Mouse (Mus musculus): ENCODE data around the gene Gdap1l1. TPM values are rescaled to one million over a fixed set of nuclear protein-coding genes. Genes with fewer than 3 reads are reported as not detected.
"Not testable (repeated sequence)": the region's sequence is repeated elsewhere in the genome, so short reads cannot be mapped to it uniquely, and the experiment has no call there.

The Gdap1l1 gene
- 5.4 TPM in 2 replicates for total RNA-seq (2021)
- long read RNA-seq, experiment 1, partial matches to known transcripts, result 3 of 8 reads
- long read RNA-seq, experiment 1, other reads (novel, unspliced or antisense), result 0 of 8 reads
- long read RNA-seq, experiment 2, partial matches to known transcripts, result 2 of 2 reads
- long read RNA-seq, experiment 2, other reads (novel, unspliced or antisense), result 0 of 2 reads

DNA sequence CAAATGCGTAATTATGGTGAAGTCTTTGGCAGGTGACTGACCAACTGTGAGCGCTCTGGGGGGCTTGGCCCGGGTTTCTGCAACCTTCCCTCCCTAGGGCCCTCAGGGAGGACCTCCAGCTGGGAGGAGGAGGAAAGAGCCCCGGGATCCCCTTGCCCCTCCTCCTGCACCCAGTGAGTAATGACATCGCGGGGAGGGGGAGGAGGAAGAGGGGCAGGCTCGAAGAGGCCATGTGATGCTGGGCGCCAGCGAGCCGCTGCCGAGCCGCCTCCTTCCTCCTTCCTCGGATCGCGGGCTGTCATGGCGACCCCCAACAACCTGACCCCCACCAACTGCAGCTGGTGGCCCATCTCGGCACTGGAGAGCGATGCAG is at the start of gene Gdap1l1:
Gene Gdap1l1, plus strand, starts transcription at position 231 of the 373 bp plus-strand sequence.
- peak; percentile 80 for DNase-seq

DNA sequence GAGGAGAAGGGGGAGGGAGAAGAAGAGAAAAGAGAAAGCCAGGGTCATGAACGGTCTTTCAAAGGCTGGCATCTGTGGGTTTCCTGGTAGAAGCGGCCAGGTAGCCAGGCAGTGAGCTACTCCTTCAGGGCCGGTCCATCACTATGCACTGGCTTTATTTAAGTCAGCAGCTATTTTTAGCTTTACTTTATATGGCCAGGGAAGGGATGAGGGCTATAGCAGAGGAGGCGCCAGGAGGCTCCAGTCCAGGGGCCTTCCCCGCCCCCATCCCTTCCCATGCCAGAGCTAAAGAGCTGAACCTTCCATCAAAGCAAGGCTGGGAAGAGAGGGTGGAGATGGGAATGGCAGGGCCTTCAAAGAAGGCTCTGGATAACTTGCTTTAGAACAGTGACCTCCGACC is 45.8 kb upstream of the Gdap1l1 start:
- DNase-seq, result no peak

DNA sequence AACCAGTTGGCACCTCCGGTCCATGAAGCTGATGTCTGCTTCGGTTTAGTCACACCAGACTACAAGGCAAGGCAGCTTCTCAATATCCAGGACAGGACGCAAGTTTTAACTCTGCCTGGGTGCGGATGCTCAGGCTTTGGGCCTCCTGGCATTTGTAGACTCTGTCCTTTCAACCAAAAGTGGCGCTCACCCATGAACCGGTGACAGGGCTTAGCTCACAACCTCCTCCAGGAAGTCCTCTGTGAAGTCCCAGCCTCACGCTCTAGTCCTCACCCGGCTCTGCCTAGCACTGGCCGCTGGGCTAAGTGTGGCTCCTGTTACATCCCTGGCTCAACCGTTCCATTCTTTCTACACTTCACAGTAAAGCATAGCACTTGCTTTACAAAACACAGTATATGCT is 45.0 kb upstream of the Gdap1l1 start:
- no peak for DNase-seq

DNA sequence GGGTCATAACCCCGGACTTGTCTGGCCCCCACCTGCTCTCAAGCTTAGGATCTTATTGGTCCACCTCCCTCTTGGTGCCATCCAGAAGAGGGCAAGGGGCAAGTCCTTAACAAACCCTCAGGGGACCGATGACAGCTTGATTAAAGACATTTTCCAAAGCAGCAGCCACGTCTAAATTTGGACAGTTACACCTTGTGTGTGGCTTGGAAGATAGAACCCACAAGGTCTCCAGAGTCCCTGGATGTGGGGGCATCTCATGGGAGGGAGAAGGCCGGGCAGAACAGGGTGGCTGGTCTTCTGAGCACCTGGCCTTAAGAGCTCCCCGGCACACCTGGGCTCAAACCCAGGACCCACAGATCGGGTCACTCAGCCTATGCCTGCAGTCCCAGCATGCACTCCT is 44.3 kb upstream of the Gdap1l1 start:
- no peak for DNase-seq

DNA sequence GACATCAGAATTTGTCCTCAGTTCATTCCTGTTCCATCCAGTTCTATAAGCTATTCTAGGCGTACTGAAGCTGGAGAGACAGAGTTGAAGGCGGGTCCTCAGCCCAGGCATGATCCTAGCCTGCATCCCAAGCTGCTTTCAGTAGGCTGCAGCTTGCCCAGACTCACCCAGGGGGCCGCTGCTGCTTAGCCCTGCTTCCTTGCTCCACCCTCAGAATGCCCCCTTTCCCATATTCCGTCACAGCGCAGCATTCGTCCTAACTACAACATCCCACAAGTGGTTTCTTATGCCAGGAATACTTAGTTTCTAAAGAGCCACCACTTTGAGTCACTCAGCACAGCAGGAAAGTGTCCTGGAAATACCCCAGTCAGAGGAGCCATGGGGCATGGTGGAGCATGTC is 43.3 kb upstream of the Gdap1l1 start:
- no peak for DNase-seq

DNA sequence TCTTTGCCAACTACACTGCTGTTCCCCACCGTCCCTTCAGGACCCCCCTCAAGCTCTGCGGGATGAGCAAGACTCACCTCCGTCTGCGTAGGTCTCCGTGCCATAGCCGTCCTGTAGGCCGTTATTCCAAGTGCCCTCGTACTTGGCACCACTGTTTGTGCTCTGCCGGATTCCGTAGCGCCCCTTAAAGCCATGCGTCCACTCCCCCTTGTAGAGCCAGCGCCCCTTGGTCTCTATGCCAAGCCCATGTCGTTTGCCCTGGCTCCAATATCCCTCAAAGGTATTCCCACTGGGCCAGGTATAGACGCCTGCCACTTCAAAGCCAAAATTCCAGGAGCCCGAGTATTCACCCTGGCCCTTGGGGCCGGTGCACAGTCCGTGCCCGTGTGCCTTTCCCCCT is 41.2 kb upstream of the Gdap1l1 start:
- DNase-seq, result no peak

DNA sequence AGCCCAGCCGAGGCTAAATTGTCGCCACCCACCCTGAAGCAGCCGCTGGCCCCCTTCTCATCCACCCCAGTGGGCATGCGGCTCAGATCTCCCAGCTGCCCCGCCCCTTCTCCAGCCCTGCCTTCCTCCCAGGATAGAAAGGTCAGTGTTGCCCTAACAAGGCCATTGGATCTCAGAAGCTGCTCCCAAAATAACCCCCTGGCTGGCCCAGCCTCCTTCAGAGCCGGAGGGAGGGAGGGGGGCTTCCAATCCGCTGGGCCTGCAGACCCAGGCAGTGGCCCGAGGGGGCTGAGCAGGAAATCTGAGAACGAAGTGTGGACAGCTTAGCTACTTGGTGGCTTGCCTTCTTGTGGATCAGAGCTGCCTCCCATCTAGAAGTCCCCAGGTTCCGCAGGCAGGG is 40.4 kb upstream of the Gdap1l1 start, which contains the start of gene Jph2:
Gene Jph2, minus strand, starts transcription at position 89 of the 400 bp plus-strand sequence.
- peak; percentile 72 for DNase-seq

DNA sequence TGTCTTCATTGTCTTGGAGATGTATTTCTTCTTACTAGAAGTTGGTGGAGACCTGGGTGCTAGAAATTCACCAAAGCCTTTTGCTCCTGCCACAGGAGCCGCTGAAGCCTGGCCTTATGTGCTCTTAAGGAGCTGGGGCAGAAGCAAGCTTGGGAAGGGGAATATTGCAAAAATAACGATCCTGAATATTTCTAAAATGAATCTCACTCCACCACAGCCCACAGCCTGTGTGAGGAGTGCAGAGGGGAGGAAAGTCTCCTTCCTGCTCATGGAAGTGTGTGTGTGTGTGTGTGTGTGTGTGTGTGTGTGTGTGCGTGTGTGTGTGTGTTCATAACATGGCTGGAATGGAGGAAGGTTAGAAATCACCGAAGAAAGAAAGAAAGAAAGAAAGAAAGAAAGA is 39.5 kb upstream of the Gdap1l1 start:
- no peak for DNase-seq

DNA sequence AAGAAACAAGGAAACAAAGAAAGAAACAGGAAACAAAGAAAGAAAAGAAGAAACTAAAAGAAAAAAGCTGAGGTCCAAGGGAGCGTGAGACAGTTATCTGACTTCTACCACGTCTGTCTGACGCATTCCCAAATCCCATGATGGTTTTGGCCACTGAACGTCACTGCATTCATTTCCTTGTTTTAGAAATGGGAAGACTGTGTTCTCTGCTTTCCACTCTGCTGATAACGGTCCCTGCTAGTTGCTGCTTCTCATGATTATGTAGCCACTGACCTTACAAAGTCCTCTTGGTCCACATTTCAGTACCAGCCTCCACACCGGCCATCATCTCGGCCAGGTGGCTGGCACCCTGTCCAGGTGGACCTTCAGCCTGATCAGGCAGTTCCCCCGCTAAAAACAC is 39.1 kb upstream of the Gdap1l1 start:
- DNase-seq, result no peak

DNA sequence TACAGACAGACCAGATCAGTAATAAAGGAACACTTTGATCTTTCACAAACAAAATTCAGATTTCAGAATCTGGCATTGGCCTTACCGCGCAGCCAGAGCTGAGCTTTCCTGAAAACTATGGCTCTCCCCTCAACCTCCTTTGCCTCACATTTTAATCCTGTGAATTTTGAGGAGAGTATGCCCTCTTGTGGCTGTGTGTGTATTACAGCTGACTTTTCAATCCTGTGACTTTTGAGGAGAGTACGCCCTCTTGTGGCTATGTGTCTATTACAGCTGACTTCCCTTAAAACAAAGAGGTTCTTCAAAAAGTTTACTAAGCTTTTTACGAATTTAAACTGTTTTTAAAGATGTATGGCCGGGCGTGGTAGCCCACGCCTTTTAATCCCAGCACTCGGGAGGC is 37.1 kb upstream of the Gdap1l1 start:
- DNase-seq, result peak; percentile 83

DNA sequence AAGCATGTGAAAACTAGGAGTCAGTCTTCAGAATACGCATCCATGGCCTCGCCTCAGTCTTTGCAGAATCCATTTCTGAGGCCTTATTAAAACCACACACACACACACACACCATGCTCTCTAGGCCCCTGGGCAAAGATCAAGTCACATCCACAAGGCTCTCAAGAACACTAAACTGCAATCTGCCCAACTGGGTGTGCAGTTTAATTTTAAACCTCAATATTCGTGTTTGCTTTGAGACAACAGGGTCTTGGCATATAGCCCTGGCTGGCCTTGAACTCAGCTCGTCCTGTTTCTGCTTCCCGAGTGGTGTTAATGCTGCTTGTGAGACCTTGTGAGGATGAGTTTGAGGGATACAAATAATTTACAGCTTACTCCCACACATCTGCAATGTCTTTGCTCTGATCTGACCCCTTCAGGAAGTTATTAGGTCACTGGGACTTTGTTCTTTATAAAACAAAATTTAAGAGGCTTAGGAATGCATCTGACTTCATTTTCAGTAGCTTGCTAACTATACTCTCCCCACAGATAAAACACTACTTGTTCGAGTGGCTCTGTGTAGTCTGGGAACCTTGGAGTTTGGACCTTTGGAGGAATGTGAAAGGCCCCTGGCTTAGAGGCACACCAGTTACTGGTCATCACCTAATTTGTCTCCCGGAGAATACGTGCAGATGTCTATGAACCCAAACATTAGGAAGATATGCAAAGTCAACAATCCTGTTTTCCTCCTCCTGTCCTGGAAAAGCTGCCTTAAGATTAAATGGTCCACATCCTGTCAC is 34.0 kb upstream of the Gdap1l1 start:
- DNase-seq, result peak; percentile 66

DNA sequence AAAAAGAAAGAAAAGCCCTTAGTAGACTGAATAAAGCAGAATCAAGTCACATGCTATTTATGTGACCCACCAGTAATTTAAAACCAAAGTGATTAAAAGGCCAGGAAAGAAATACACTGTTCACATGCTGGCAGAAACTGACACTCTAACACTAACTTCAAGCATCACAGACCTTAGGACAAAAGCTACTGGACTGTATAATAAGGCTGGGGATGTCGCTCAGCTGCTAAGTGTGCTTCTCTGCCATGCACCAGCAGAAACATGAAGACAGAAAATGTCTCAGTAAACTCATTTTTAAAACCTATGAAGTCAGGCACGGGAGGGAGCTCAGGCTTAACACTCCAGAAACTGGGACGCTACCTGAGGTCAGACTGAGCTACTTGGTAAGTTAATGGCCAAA is 28.1 kb upstream of the Gdap1l1 start:
- no peak for DNase-seq

DNA sequence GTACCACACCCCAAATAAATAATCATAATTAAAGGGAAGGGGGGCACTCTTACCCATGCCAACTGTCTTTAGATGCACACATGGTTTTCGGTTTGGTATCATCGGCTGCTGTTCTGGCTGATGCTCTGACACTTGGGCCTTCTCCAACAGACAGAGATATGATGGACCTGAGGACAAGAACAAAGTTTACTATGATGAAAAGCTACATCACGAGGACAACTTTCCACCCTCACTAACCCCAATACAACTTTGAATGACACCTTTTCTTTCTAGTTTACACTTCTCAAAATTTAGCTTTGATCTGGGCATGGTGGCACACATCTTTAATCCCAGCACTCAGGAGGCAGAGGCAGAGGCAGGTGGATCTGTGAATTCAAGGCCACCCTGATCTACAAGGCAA is 26.9 kb upstream of the Gdap1l1 start:
- not testable (repeated sequence) for DNase-seq

DNA sequence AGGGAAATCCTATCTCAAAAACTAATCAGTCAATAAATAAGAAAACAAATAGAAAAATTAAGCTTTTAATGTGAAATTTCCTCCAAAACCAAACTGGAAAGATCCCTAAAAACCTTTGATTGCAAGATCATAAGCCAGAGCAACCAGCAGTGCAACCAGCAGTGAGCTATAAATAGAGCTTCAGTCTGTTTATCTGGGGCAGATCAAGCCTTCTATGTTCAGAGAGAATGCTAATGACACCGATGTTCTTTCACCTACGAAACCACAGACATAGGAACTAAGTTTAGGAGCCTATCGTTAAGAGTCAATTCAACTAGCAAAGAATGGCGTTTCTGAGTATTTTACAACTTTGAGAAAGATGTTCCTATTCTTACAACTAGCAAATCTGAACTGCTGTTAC is 26.4 kb upstream of the Gdap1l1 start:
- no peak for DNase-seq

DNA sequence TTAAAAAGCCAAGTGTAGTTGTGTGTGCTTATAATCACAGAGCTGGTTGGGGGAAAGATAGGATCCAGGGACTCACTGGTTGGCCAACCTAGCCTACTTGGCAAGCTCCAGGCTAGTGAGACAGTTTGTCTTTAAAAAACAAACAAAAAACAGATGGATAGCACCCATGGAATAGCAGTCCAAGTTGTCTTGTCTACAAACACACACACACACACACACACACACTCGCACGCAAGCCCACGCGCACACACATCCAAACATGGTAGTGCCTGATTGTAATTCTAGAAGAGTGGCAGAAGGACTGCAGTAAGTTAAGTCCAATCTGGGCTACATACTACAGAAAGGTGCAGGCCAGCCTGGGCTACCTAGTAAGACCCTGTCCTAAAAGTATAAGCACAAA is 25.9 kb upstream of the Gdap1l1 start:
- DNase-seq, result no peak

DNA sequence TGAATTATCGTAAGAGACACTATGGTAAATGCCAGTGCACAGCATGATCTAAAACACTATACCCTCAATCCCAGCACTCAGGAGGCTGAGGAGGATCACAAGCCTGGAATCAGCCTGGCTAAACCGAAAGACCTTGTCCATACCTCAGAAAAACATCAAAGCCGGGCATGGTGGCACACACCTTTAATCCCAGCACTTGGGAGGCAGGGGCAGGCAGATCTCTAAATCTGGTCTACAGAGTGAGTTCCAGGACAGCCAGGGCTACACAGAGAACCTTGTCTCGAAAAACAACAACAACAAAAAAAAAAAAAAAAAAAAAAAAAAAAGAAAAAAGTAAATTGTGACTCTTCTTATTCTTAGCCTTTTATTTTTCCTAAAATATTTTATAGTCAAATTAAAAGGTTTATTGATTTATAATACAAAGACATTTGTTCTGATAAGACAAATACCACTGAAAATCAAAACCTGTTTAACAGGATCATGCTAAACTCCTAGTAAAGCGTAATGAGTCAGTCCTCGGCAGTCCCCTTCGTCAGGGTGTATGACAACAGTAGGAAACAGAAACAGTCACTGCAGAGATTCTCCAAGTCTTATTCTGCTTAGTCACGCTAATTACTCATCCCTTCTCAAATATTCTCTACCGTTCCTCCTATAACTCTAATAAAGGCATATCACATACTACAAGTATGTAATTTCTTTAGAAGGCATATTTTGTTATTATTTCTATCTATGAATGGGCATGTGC is 25.3 kb upstream of the Gdap1l1 start:
- DNase-seq, result no peak

DNA sequence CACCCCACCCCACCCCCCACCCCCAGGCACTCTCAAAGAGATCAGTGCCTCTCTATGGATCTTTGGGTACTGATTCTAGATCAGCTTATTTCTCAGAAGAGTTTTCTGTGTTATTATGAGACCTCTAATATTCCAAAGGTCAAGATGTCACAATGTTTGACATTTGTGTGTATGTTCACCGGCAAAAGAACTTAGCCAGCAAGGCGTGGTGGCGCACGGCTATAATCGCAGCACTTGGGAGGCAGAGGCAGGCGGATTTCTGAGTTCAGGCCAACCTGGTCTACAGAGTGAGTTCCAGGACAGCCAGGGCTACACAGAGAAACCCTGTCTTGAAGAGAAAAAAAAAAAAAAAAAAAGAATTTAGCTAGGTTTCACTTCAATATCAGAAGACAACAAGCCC is 21.2 kb upstream of the Gdap1l1 start:
- no peak for DNase-seq

DNA sequence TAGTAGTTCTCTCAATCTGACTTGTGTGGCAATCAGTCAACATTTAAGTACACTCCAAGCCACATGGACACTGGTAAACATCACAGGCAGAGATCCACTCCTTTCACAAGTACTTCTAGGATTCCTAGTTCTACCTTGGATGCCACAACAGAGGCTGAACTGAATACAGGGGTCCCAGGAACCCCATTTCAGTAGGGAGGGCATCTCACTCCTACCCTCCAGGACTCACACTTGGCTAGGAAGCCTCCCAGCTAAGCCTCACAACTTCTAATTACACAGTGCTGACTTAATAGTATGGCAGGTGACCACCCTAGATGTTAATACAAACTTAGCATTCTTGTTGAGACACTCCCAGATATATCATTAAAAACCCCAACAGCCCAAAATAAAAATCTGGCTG is 20.4 kb upstream of the Gdap1l1 start:
- DNase-seq, result no peak

DNA sequence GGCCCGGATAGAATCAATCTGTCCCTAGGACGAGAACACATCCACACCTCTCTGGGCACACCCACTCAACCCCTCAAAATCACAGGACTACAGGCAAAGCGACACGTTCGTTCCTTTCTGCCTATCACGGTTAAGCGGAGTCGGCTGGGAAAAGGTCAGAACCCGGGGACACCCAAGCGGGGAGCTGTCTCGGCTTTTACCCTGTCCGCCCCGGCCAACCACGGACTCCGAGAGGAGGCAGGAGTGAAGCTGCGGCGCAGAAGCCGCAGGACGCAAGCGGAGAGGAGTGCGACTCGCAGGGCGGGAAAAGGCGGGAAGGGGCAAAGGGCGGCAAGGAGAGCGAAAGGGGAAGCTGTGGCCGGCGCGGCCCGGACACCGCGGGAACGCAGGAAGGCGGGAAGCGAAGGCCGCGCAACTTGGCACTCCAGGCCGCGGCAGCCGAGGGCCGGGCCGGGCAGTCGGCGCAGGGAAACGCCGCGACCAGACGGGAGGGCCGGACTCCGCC is 19.4 kb upstream of the Gdap1l1 start:
- DNase-seq, result peak; percentile 76

DNA sequence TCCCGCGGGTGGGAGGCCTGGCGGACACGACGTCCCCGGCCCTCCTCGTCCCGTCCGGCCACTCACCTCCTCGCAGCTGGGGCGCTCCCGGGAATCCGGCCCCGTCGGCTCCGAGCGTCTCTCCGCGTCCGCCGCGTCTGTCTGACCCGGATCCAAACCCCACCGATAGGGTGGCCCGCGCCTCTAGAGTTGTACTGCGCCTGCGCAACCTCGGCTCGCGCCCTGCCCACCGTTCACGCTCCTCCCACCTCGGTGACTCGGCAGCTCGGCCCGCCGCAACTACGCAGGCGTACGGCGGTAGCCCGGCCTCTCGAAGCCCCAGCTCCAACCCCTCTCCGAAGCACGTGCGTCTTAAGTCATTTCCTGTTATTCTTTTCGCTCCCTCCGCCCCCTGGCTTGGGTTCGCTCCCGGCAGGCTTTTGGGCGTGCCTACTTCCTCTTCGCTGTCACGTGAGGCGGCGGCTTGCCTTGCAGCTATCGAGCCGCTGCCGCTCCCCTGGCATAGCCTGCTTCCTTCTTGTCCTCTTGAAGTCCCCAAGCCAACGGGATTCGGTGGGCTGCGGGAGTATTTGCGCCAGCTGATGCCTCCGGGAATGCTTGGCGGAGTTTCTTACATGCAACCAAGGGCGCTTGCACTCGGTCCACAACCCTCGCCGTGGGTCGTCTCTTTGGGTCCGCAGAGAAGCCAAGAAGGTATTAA is 18.8 kb upstream of the Gdap1l1 start:
- DNase-seq, result peak; percentile 100

DNA sequence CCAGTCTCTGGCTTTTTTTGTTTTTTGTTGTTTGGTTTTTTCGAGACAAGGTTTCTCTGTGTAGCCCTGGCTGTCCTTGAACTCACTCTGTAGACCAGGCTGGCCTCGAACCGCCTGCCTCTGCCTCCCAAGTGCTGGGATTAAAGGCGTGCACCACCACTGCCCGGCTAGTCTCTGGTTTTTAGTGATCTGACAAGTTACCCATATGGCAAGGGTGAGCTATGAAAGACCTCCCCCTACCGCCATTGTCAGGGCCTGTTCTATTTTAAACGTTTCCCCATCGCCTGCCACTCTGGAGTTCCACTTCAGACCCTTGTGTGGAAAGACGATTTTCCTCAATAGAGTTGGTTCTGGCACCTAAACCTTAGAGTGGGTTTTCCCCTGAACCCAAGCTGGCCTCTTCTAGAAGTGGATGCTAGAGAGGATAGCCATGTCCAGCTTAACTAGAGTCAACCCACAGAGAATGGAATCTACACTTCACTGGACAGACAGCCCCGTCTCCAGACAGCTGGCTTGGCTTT is 17.9 kb upstream of the Gdap1l1 start:
- no peak for DNase-seq

DNA sequence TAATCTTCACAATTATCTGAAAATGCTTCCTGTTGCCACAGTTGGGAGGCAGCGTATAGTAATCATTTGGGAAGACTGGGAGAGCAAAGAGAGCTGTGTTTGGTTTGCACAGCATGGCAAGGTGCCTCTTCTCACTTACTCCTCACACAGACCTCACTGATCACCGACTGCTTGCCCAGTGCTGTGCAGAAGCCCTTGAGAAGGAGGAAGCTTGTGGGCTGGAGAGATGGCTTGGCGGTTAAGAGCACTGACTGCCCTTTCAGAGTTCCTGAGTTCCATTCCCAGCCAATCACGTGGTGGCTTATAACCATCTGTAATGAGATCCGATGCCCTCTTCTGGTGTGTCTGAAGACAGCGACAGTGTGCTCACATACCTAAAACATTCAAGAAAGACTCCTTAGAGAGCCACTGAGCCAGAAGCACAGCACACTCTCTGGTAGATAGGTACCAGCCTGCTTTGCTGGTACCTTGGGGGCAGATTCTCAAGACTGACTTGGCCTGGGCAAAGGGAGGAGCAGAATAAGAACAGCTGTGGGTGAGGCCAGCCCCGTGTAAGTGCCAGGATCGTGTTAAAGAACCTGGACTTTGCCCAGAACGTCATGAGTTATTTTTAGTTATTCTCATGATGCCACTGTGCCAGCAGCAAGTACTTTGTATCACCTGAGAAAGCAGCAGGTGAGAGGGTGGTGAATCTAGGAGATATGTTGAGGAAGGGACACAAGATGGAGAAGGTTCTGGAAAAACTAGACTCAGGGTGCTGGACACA is 15.2 kb upstream of the Gdap1l1 start:
- no peak for DNase-seq

Data from adrenal gland, postnatal 14 days (tissue).